34 mouse cellular contexts compared by ENCODE assay signal in genomic region chr19:5410641-5411040, GRCm38 (mm10). TPM values are rescaled to one million over a fixed set of nuclear protein-coding genes. Genes with fewer than 3 reads are reported as not detected.
"Had no signal": no experiment of that assay in that cellular context is flagged by ENCODE, and none has a peak within 500 bp of the region (broad histone marks: within the 10 kb centered on the region; RNA-seq: fewer than 3 reads in every experiment).

No protein-coding gene starts in this region.

- H3K4me3 ChIP-seq: heart, embryonic 10.5 days; heart, embryonic 12.5 days; hindbrain, embryonic 10.5 days; hindbrain, embryonic 12.5 days; intestine, embryonic 15.5 days; layer of hippocampus, adult 2 months; left cerebral cortex, adult 2 months; limb, embryonic 10.5 days; limb, embryonic 12.5 days had no signal

- H3K27ac ChIP-seq: heart, embryonic 10.5 days; hindbrain, embryonic 10.5 days; hindbrain, embryonic 12.5 days; hindbrain, embryonic 14.5 days; intestine, embryonic 15.5 days; layer of hippocampus, adult 2 months; left cerebral cortex, adult 2 months; limb, embryonic 10.5 days; limb, embryonic 12.5 days had no signal

- H3K4me2 ChIP-seq: heart, embryonic 12.5 days; hindbrain, embryonic 12.5 days; hindbrain, embryonic 14.5 days; intestine, embryonic 15.5 days; limb, embryonic 12.5 days had no signal

- H3K9ac ChIP-seq: heart, embryonic 12.5 days; hindbrain, embryonic 12.5 days; hindbrain, embryonic 14.5 days; intestine, embryonic 15.5 days; limb, embryonic 12.5 days had no signal

- ATAC-seq: hindbrain, embryonic 16.5 days; inflammation-experienced regulatory T-cells, adult 6 months; intestine, embryonic 15.5 days; intestine, postnatal 0 days had no signal

- H3K36me3 ChIP-seq: heart, embryonic 12.5 days; hindbrain, embryonic 12.5 days; intestine, embryonic 15.5 days had no signal

- H3K27me3 ChIP-seq: heart, embryonic 12.5 days; hindbrain, embryonic 12.5 days; intestine, embryonic 15.5 days; limb, embryonic 12.5 days had no signal

- H3K9me3 ChIP-seq: heart, embryonic 10.5 days; heart, embryonic 12.5 days; hindbrain, embryonic 10.5 days; hindbrain, embryonic 12.5 days; intestine, embryonic 15.5 days; limb, embryonic 10.5 days; limb, embryonic 12.5 days had no signal

- DNase-seq: gastrocnemius, postnatal 10 days; gastrocnemius, postnatal 25 days; heart, adult 18-20 months; heart, postnatal 10 days; heart, postnatal 4 days; kidney, adult 18-20 months; kidney, adult 8-10 months; kidney, postnatal 10 days; kidney, postnatal 25 days; kidney, postnatal 4 days; liver had no signal

RNA-seq across cellular contexts. Expression of gene Tsga10ip, which starts 8.3 kb away (rescaled TPM):
- total RNA-seq: gastrocnemius, postnatal 4 days; granulocyte monocyte progenitor cell, adult 5-6 weeks; heart, postnatal 10 days; layer of hippocampus, postnatal 25 days; left cerebral cortex, adult 2 months; left cerebral cortex, postnatal 36 days had no signal
- polyA plus RNA-seq: frontal cortex, adult 2 months; hindbrain, embryonic 14.5 days; hindbrain, embryonic 16.5 days; inflammation-experienced regulatory T-cells, adult 6 months; limb, embryonic 10.5 days had no signal

RNA-seq across cellular contexts. Expression of gene Fosl1, which starts 36.7 kb away (rescaled TPM):
- total RNA-seq: gastrocnemius, postnatal 10 days; gastrocnemius, postnatal 25 days; gastrocnemius, postnatal 4 days; heart, adult 18-20 months; heart, postnatal 10 days; heart, postnatal 25 days; heart, postnatal 4 days; layer of hippocampus, adult 2 months; layer of hippocampus, postnatal 10 days; layer of hippocampus, postnatal 25 days; left cerebral cortex, postnatal 14 days; left cerebral cortex, postnatal 36 days had no signal
- polyA plus RNA-seq: heart, embryonic 12.5 days; heart, embryonic 14.5 days; hindbrain, embryonic 10.5 days; hindbrain, embryonic 12.5 days; hindbrain, embryonic 14.5 days; hindbrain, embryonic 16.5 days; inflammation-experienced regulatory T-cells, adult 6 months; intestine, embryonic 15.5 days; intestine, postnatal 0 days; kidney, embryonic 14.5 days; limb, embryonic 10.5 days; limb, embryonic 12.5 days had no signal
